Mouse (Mus musculus) liver, postnatal 0 days (tissue): Measurements from ENCODE around the gene Cyp2j6. TPM values are rescaled to one million over a fixed set of nuclear protein-coding genes. Genes with fewer than 3 reads are reported as not detected.
A peak's percentile ranks its signal among the peaks of the same experiment; 100 is the strongest.
"Not testable (repeated sequence)": the region's sequence is repeated elsewhere in the genome, so short reads cannot be mapped to it uniquely, and the experiment has no call there.

Experiments used
- ATAC-seq: fragments of 200-750 bp; cut with Nextera tagmentation; 2 replicates; pipeline ENCODE4 v1.8.0; 2017; ENCODE audit warnings: mild to moderate bottlenecking, moderate library complexity
- DNase-seq: peaks from one replicate; pipeline ENCODE4 v3.0.0-alpha.2; 2016
- H3K27ac ChIP-seq: fragments of 300-500 bp; sonication (generic); 2 replicates; pipeline ENCODE4 v1.5.1; 2014; ENCODE audit warnings: antibody characterized with exemption, moderate library complexity, mild to moderate bottlenecking, low read depth
- H3K27me3 ChIP-seq: fragments of 300-500 bp; sonication (generic); 2 replicates; pipeline ENCODE4 v1.6.1; 2014; ENCODE audit warnings: low read length, control low read depth, mixed read lengths; ENCODE audit not compliant: insufficient read depth
- H3K36me3 ChIP-seq: fragments of 300-500 bp; sonication (generic); replicated peaks from 2 replicates; pipeline ENCODE4 v1.6.1; 2014; ENCODE audit warnings: mild to moderate bottlenecking, control low read depth, low read length, moderate library complexity, mixed read lengths; ENCODE audit not compliant: insufficient read depth
- H3K4me1 ChIP-seq: fragments of 300-500 bp; sonication (generic); 2 replicates; pipeline ENCODE4 v1.6.1; 2014; ENCODE audit warnings: antibody characterized with exemption, mild to moderate bottlenecking, control low read depth; ENCODE audit not compliant: insufficient read depth
- H3K4me2 ChIP-seq: fragments of 300-500 bp; sonication (generic); 2 replicates; pipeline ENCODE4 v1.6.1; 2014; ENCODE audit warnings: low read depth, mild to moderate bottlenecking, low read length, moderate library complexity, mixed read lengths
- H3K4me3 ChIP-seq: fragments of 300-500 bp; sonication (generic); 2 replicates; pipeline ENCODE4 v1.5.1; 2014; ENCODE audit warnings: low read depth, low read length
- H3K9ac ChIP-seq: fragments of 300-500 bp; sonication (generic); replicated peaks from 2 replicates; pipeline ENCODE4 v1.6.1; 2014; ENCODE audit warnings: mild to moderate bottlenecking, moderate library complexity
- H3K9me3 ChIP-seq: fragments of 300-500 bp; sonication (generic); 2 replicates; pipeline ENCODE4 v1.6.1; 2016; ENCODE audit warnings: mild to moderate bottlenecking, control low read depth, low read length, mixed read lengths
- CTCF ChIP-seq: sonication (generic); IDR thresholded peaks from 2 replicates; pipeline ENCODE4 v1.5.1; 2016; ENCODE audit warnings: antibody characterized with exemption, low read depth
- EP300 ChIP-seq: IDR thresholded peaks from 2 replicates; pipeline ENCODE4 v1.6.1; 2016; ENCODE audit warnings: antibody characterized with exemption, low read depth, mild to moderate bottlenecking
- WGBS: fragments of 180-500 bp; shearing (Covaris S2); extraction: QIAGEN DNeasy Blood & Tissue Kit; methylation state at CpG from one replicate; pipeline ENCODE4 v1.1.7; 2014; ENCODE audit not compliant: insufficient replicate concordance; 5-methylcytosine and 5-hydroxymethylcytosine counted together
- polyA plus RNA-seq: library from polyadenylated mRNA; unstranded; fragments of >200 nt; fragmentation: Nextera tagmentation; extraction: Ambion mirVana; gene quantifications from 2 replicates; pipeline ENCODE4 v1.2.1, GENCODE M21; 2015

The Cyp2j6 gene
- polyA plus RNA-seq, result 9.2 and 9.6 TPM in 2 replicates

DNA sequence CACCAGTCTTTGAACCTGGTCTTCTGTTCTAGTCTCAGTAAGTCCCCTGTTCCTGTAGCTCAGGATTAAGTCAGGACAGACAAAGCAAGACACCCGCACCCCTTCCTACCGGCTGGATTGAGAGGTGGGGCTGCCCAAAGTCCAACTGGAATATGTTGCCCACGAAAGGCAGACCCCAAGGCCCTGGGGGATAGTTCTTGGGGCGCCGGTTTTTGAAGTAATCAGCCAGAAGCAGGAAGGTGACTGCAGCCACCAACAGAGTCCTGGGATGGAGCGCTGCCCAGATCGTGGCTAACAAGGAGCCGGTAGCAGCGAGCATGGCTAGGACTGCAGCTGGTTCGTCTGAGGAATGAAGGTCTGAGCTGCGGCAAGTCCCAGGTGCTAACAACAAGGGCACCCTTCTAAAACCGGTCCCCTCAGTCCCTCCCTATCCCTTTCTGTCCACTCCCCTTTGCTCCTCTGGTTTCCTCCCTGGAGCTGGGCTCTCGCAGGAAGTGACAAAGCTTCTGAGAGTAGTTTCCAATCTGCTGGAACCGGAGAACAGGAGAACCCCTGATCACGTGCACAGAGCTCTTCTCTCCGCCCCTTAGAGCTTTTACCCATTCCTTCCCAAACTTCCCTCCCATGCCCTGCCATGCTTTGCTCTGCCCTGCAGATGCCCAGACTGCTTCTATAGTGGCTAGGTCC lies at the start of gene Cyp2j6:
Gene Cyp2j6, minus strand, starts transcription at position 529 of the 687 bp plus-strand sequence.
- Histone ChIP-seq H3K36me3 (no peaks in the 10 kb centered on the region), H3K4me3 (peak within 1 kb of the TSS; percentile 61), H3K4me2 (peak within 1 kb of the TSS; percentile 67), H3K9me3 (no peaks in the 10 kb centered on the region), H3K27ac (peak within 1 kb of the TSS; percentile 64; the same call in 1 of the 2 replicates), H3K27me3 (no peaks in the 10 kb centered on the region), H3K4me1 (no peaks in the 10 kb centered on the region), H3K9ac (peak within 1 kb of the TSS; percentile 68)
- WGBS, result 3% methylated on average over 16 of the region's 16 CpGs
- TF ChIP-seq EP300 (no peak), CTCF (no peak)
- ATAC-seq (peak; percentile 96), DNase-seq (peak; percentile 38)

DNA sequence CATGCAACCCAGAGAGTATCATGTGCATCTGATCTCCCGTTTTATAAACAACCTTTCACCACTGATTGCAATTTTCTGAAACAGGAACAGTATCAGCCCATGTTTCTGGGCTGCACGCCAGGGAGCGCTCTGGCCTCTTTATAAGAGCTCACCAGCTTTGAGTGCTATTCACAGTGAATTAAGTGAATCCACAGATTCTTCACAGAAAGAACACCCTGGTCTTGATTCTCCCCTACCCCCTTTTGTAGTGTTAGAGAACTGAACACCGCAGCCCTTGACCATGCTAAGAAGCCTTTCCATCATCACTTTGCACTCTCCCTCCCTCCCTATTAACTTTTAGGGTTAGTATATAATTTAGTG lies 38.3 kb upstream of the Cyp2j6 start:
- no peak for TF ChIP-seq EP300
- peak; percentile 41 for TF ChIP-seq CTCF
- Histone ChIP-seq H3K4me2 (peak overlapping the region; percentile 65), H3K27me3 (no peaks in the 10 kb centered on the region), H3K9me3 (no peaks in the 10 kb centered on the region), H3K9ac (no peak overlapping the region), H3K4me3 (0 out of 2 replicates have a peak overlapping the region, but pooled peaks have one; percentile 36), H3K36me3 (no peaks in the 10 kb centered on the region), H3K27ac (no peak overlapping the region), H3K4me1 (no peaks in the 10 kb centered on the region)
- DNase-seq (peak; percentile 38), ATAC-seq (peak; percentile 25)
- WGBS, result 38% methylated on average over 4 of the region's 4 CpGs

DNA sequence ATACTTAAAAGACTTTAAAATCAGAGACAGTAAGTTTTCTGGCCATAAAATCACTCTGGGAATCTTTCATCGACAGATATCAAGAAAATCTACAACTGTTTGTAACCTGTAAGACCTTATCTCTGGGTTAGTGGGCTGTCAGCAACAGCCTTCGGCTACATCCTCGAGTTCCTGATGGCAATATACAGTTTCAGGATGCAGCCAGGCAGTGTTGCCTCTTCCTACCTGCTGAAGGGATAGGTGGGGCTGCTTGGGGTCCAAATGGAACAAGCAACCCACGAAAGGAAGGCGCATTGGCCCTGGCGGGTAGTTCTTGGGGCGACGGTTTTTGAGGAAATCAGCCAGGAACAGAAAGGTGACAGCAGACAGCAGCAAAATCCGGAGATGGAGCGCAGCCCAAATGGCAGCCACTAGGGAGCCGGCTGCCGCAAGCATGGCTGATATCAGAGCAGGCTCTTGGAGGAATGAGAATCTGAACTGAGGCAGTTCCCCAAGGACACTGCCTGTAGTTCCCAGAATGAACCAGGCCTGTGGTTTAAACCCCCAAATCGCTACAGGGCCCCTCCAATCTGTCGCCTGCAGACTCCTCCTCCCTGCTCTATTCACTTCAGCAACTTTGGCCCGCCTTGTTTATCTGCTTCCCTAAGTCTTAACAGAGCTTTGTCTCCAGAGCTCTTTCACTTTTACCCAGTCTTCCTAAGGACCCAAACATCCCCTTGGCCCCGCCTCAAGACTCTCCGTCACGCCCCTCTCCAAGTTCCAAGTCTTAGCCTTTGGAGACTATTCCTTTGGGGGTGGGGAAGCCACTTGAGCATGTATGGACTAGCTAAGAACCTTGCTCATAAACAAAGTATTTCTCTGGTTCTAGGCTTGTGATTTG lies 37.7 kb upstream of the Cyp2j6 start, which contains the start of gene Cyp2j9:
Gene Cyp2j9, minus strand, starts transcription at position 668 of the 880 bp plus-strand sequence.
- Histone ChIP-seq H3K9ac (no peak within 1 kb of the TSS; the same call in 1 of the 2 replicates), H3K36me3 (no peaks in the 10 kb centered on the region), H3K9me3 (no peaks in the 10 kb centered on the region), H3K27me3 (no peaks in the 10 kb centered on the region), H3K4me1 (no peaks in the 10 kb centered on the region), H3K4me2 (peak within 1 kb of the TSS; percentile 65), H3K4me3 (peak within 1 kb of the TSS; percentile 36), H3K27ac (no peak within 1 kb of the TSS; the same call in 1 of the 2 replicates)
- WGBS, result 11% methylated on average over 18 of the region's 18 CpGs
- DNase-seq, result peak; percentile 29
- ATAC-seq, result peak; percentile 47
- TF ChIP-seq EP300 (no peak), CTCF (no peak)

DNA sequence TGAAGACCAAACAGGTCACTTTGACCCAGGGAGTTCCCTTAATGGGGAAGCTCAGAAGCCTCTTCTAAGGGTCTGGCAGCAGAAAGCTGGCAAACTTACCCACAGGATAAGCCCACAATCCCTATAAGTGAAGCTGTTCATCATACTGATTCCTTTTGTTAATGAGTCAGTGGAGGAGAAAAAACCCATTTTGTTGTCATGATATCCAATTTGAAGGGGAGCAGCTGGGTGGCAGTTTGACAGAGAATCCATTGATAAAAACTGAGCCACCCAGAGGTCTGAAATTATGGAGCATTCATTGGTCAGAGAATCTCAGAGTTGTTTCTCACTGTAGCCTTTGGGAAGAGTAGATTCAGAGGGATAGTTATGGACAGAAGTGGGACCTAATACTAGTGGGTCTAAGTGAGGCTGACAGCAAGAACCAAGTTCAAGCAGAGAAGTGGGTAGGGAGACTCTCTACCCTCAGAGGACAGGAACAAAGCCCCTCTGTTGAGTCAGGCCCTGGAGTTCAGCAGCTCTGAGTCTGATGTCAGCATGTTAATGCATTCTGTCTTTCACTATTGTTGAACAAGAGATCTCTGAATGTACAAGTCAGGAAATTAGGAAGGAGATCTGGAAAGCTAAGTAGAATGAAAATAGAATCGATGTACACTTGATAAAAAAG lies 28.1 kb upstream of the Cyp2j6 start:
- no peaks in the 10 kb centered on the region for H3K36me3 ChIP-seq
- no peak overlapping the region for H3K9ac ChIP-seq
- no peak overlapping the region for H3K27ac ChIP-seq
- 62% methylated on average over 1 of the region's 1 CpGs for WGBS
- TF ChIP-seq EP300 (no peak), CTCF (no peak)
- ATAC-seq, result no peak
- H3K4me1 ChIP-seq, result no peaks in the 10 kb centered on the region
- no peak for DNase-seq
- no peaks in the 10 kb centered on the region for H3K27me3 ChIP-seq
- no peak overlapping the region for H3K4me3 ChIP-seq
- no peaks in the 10 kb centered on the region for H3K9me3 ChIP-seq
- H3K4me2 ChIP-seq, result no peak overlapping the region

DNA sequence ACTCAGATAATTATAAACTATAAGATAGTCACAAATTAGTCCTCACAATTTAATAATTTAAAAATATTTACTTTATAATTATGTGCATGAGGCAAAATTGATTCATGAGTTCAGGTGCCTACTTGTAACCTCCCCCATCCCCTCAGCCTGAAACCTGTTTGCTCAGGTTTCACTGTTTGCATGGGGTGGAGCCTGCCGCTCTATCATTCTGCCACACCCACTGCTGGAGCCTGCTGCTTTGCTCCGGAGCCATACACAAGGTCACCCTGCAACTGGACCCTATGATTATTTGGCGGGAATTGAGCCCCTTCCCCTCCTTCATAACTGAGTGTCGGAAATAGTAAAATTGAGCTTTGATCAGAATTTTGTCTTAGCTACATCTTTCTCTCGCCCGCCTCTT lies 26.9 kb upstream of the Cyp2j6 start:
- not testable (repeated sequence) for H3K9me3 ChIP-seq, DNase-seq, H3K36me3 ChIP-seq, H3K4me1 ChIP-seq, H3K9ac ChIP-seq, H3K27me3 ChIP-seq, H3K4me2 ChIP-seq, H3K27ac ChIP-seq, H3K4me3 ChIP-seq
- WGBS, result 58% methylated on average over 6 of the region's 6 CpGs
- ATAC-seq, result 0 out of 2 replicates have a peak, but pooled peaks have one; percentile 47

DNA sequence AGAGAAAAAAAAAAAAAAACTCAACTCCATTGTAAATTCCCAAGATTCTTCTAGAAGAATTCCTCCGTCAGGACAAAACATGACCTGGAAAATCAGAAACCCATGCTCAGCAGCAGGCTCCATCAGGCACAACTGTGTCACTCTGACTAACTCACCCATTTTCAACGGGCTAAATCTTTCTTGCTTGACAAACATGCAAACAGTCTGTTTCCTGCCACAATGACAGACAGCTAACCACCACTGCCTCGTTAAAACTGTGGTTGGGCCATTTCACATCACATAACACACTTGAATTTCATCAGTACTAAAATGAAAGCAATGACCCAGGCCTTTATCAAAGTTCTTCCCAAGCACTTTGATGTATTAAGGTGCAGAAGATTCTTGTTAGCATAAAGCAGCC lies 16.0 kb upstream of the Cyp2j6 start:
- DNase-seq, result no peak

More for the DNA sequence above, 16.0 kb upstream of the Cyp2j6 start:
- TF ChIP-seq EP300 (no peak), CTCF (no peak)
- no peaks in the 10 kb centered on the region for H3K4me1 ChIP-seq
- ATAC-seq, result no peak
- H3K4me2 ChIP-seq, result no peak overlapping the region
- H3K9me3 ChIP-seq, result no peaks in the 10 kb centered on the region
- H3K27me3 ChIP-seq, result no peaks in the 10 kb centered on the region
- H3K27ac ChIP-seq, result no peak overlapping the region
- no peak overlapping the region for H3K9ac ChIP-seq
- 26% methylated on average over 3 of the region's 3 CpGs for WGBS
- no peaks in the 10 kb centered on the region for H3K36me3 ChIP-seq
- no peak overlapping the region for H3K4me3 ChIP-seq
